Mouse (Mus musculus): Measurements from ENCODE around the gene Zfp143. TPM values are rescaled to one million over a fixed set of nuclear protein-coding genes. Genes with fewer than 3 reads are reported as not detected.
A peak's percentile ranks its signal among the peaks of the same experiment; 100 is the strongest.
"Not testable (repeated sequence)": the region's sequence is repeated elsewhere in the genome, so short reads cannot be mapped to it uniquely, and the experiment has no call there.

Zfp143 gene
- total and polyA plus RNA-seq, 3 experiments, result 8.4 to 10.5 (median 8.6) TPM

GRCm38 (mm10) chr7:110121516-110122288 lies 60.7 kb downstream of the Zfp143 start, which contains the start of gene Wee1:
TSS of gene Wee1 (plus strand) at chr7:110122046.
- intact Hi-C loops (cut with DNase I), result loop anchor here (2.0 to 5.0 kb wide), 3 partner anchors 43 to 146 kb away; no protein-coding TSS in a partner anchor
- WGBS, result under 1% methylated on average over 81 of the region's 81 CpGs
- peaks cover 9% of the 10 kb centered on the region for H3K36me3 ChIP-seq (ENCODE audit: control insufficient read depth, insufficient read depth, low read length)

GRCm38 (mm10) chr7:110122289-110122564 lies 61.2 kb downstream of the Zfp143 start:
- H3K79me2 ChIP-seq (replicated peaks; ENCODE audit: control insufficient read depth, insufficient read depth, low read length), result no peaks in the 10 kb centered on the region
- H3K4me1 ChIP-seq (ENCODE audit: control insufficient read depth, insufficient read depth, low read length), result peaks cover 19% of the 10 kb centered on the region
- H3K4me3 ChIP-seq, result peak overlapping the region; percentile 84
- DNase-seq, result no peak
- TF ChIP-seq POLR2A (IDR thresholded peaks at IDR 0.05; ENCODE audit: insufficient read depth, low read depth, low read length), result no peak
- no peak for TF ChIP-seq CTCF (IDR thresholded peaks at IDR 0.05)
- no peak for TF ChIP-seq EP300 (IDR thresholded peaks at IDR 0.05; ENCODE audit: insufficient read depth, low read depth, low read length)
- H3K36me3 ChIP-seq (ENCODE audit: control insufficient read depth, insufficient read depth, low read length), result peaks cover 11% of the 10 kb centered on the region
- no peaks in the 10 kb centered on the region for H3K27me3 ChIP-seq (ENCODE audit: control insufficient read depth, insufficient read depth, low read length)
- H3K27ac ChIP-seq, result peak overlapping the region; percentile 84
- under 1% methylated on average over 27 of the region's 27 CpGs for WGBS
- intact Hi-C loops (cut with DNase I), result loop anchor here (2.0 to 5.0 kb wide), 2 partner anchors 101 to 145 kb away; no protein-coding TSS in a partner anchor
- H3K9ac ChIP-seq (ENCODE audit: low read depth, low read length), result peak overlapping the region; percentile 100

More at GRCm38 (mm10) chr7:110121516-110122288, 60.7 kb downstream of the Zfp143 start, which contains the start of gene Wee1:
- peak; percentile 99 to 100 for DNase-seq
- peak within 1 kb of the TSS; percentile 100 for H3K9ac ChIP-seq (ENCODE audit: low read depth, low read length)
- H3K27ac ChIP-seq, result peak within 1 kb of the TSS; percentile 84
- H3K27me3 ChIP-seq (ENCODE audit: control insufficient read depth, insufficient read depth, low read length), result no peaks in the 10 kb centered on the region
- TF ChIP-seq POLR2A (IDR thresholded peaks at IDR 0.05; ENCODE audit: insufficient read depth, low read depth, low read length), result peak; percentile 86
- no peak for TF ChIP-seq CTCF (IDR thresholded peaks at IDR 0.05)
- TF ChIP-seq EP300 (IDR thresholded peaks at IDR 0.05; ENCODE audit: insufficient read depth, low read depth, low read length), result peak; percentile 76; the same call in 1 of the 2 replicates
- H3K4me1 ChIP-seq (ENCODE audit: control insufficient read depth, insufficient read depth, low read length), result peaks cover 19% of the 10 kb centered on the region
- peak within 1 kb of the TSS; percentile 84 for H3K4me3 ChIP-seq
- no peaks in the 10 kb centered on the region for H3K79me2 ChIP-seq (replicated peaks; ENCODE audit: control insufficient read depth, insufficient read depth, low read length)

GRCm38 (mm10) chr7:110122565-110123422 lies 61.8 kb downstream of the Zfp143 start:
- TF ChIP-seq CTCF (IDR thresholded peaks at IDR 0.05) (0 out of 2 replicates have a peak, but pooled peaks have one; percentile 1), POLR2A (IDR thresholded peaks at IDR 0.05; ENCODE audit: insufficient read depth, low read depth, low read length) (peak; percentile 71), EP300 (IDR thresholded peaks at IDR 0.05; ENCODE audit: insufficient read depth, low read depth, low read length) (no peak; the same call in 1 of the 2 replicates)
- H3K27me3 ChIP-seq (ENCODE audit: control insufficient read depth, insufficient read depth, low read length), result no peaks in the 10 kb centered on the region
- peak overlapping the region; percentile 84 for H3K4me3 ChIP-seq
- peak overlapping the region; percentile 84 for H3K27ac ChIP-seq
- peaks cover 11% of the 10 kb centered on the region for H3K36me3 ChIP-seq (ENCODE audit: control insufficient read depth, insufficient read depth, low read length)
- WGBS, result under 1% methylated on average over 74 of the region's 74 CpGs
- DNase-seq, result peak; percentile 79 to 83
- peaks cover 15% of the 10 kb centered on the region for H3K4me1 ChIP-seq (ENCODE audit: control insufficient read depth, insufficient read depth, low read length)
- H3K9ac ChIP-seq (ENCODE audit: low read depth, low read length), result peak overlapping the region; percentile 100
- no peaks in the 10 kb centered on the region for H3K79me2 ChIP-seq (replicated peaks; ENCODE audit: control insufficient read depth, insufficient read depth, low read length)
- intact Hi-C loops (cut with DNase I), result loop anchor here (2.0 to 5.0 kb wide), 2 partner anchors 100 to 145 kb away; no protein-coding TSS in a partner anchor

- intact Hi-C loops (cut with DNase I), result loop anchor here (2.0 to 5.0 kb wide), 2 partner anchors 99 to 143 kb away; no protein-coding TSS in a partner anchor
- WGBS, result 30% methylated on average over 12 of the region's 12 CpGs
- Histone ChIP-seq H3K9ac (ENCODE audit: low read depth, low read length) (peak overlapping the region; percentile 100), H3K27ac (peak overlapping the region; percentile 84), H3K27me3 (ENCODE audit: control insufficient read depth, insufficient read depth, low read length) (no peaks in the 10 kb centered on the region), H3K4me3 (peak overlapping the region; percentile 84), H3K79me2 (replicated peaks; ENCODE audit: control insufficient read depth, insufficient read depth, low read length) (no peaks in the 10 kb centered on the region), H3K4me1 (ENCODE audit: control insufficient read depth, insufficient read depth, low read length) (peaks cover 9% of the 10 kb centered on the region), H3K36me3 (ENCODE audit: control insufficient read depth, insufficient read depth, low read length) (peaks cover 7% of the 10 kb centered on the region)
- no peak for TF ChIP-seq POLR2A (IDR thresholded peaks at IDR 0.05; ENCODE audit: insufficient read depth, low read depth, low read length)
- no peak for TF ChIP-seq CTCF (IDR thresholded peaks at IDR 0.05)
- peak in 1 of 2 experiments; percentile 24 for DNase-seq
Observed at GRCm38 (mm10) chr7:110123844-110124555, 63.0 kb downstream of the Zfp143 start.

- peaks cover 9% of the 10 kb centered on the region for H3K36me3 ChIP-seq (ENCODE audit: control insufficient read depth, insufficient read depth, low read length)
- H3K27ac ChIP-seq, result no peak overlapping the region
- H3K9ac ChIP-seq (ENCODE audit: low read depth, low read length), result no peak overlapping the region
- peaks cover 4% of the 10 kb centered on the region; the same call in 1 of the 2 replicates for H3K4me1 ChIP-seq (ENCODE audit: control insufficient read depth, insufficient read depth, low read length)
- no peaks in the 10 kb centered on the region for H3K27me3 ChIP-seq (ENCODE audit: control insufficient read depth, insufficient read depth, low read length)
- DNase-seq, result no peak
- no peak for TF ChIP-seq POLR2A (IDR thresholded peaks at IDR 0.05; ENCODE audit: insufficient read depth, low read depth, low read length)
- TF ChIP-seq CTCF (IDR thresholded peaks at IDR 0.05), result no peak
- TF ChIP-seq EP300 (IDR thresholded peaks at IDR 0.05; ENCODE audit: insufficient read depth, low read depth, low read length), result no peak
- intact Hi-C loops (cut with DNase I), result no loop called here
- WGBS, result 78% methylated on average over 2 of the region's 2 CpGs
- H3K79me2 ChIP-seq (replicated peaks; ENCODE audit: control insufficient read depth, insufficient read depth, low read length), result no peaks in the 10 kb centered on the region
- H3K4me3 ChIP-seq, result no peak overlapping the region
Observed at GRCm38 (mm10) chr7:110128566-110128965, 67.5 kb downstream of the Zfp143 start.

- not testable (repeated sequence) for H3K36me3 ChIP-seq (ENCODE audit: control insufficient read depth, insufficient read depth, low read length)
Observed at GRCm38 (mm10) chr7:110132272-110132671, 71.3 kb downstream of the Zfp143 start.

More at GRCm38 (mm10) chr7:110132272-110132671, 71.3 kb downstream of the Zfp143 start:
- intact Hi-C loops (cut with DNase I); H3K9ac ChIP-seq (ENCODE audit: low read depth, low read length); H3K27ac ChIP-seq; H3K79me2 ChIP-seq (replicated peaks; ENCODE audit: control insufficient read depth, insufficient read depth, low read length); H3K4me1 ChIP-seq (ENCODE audit: control insufficient read depth, insufficient read depth, low read length); H3K4me3 ChIP-seq; H3K27me3 ChIP-seq (ENCODE audit: control insufficient read depth, insufficient read depth, low read length); DNase-seq: not testable (repeated sequence)
- WGBS, result 86% methylated on average over 2 of the region's 2 CpGs

Data from heart, adult 2 months (tissue).